Mouse (Mus musculus) monocyte, adult 59 days (primary cell): ENCODE results near the gene Olfr312. TPM values are rescaled to one million over a fixed set of nuclear protein-coding genes. Genes with fewer than 3 reads are reported as not detected.

Source experiments
- total RNA-seq, 2 experiments: library from RNA; stranded (reverse); gene quantifications; one replicate each; pipeline ENCODE4 v1.2.4; 2023

The Olfr312 gene
- not detected for total RNA-seq

GRCm38 (mm10) chr11:58828937-58829336 lies at the start of gene Olfr312:
Olfr312 (plus strand) TSS chr11:58829237.

GRCm38 (mm10) chr11:58782480-58783089 lies 46.5 kb upstream of the Olfr312 start, which contains the start of gene Olfr314:
Olfr314 (plus strand) TSS chr11:58782952.

GRCm38 (mm10) chr11:58801558-58802228 lies 27.3 kb upstream of the Olfr312 start, which contains the start of gene Fam183b:
Fam183b (minus strand) TSS chr11:58801960.

GRCm38 (mm10) chr11:58814700-58815099 lies 14.3 kb upstream of the Olfr312 start, which contains the start of gene Olfr313:
Olfr313 (plus strand) TSS chr11:58815000.

GRCm38 (mm10) chr11:58838951-58839350 lies 9.9 kb downstream of the Olfr312 start, which contains the start of gene Olfr311:
Olfr311 (plus strand) TSS chr11:58839251.

GRCm38 (mm10) chr11:58846919-58847461 lies 18.0 kb downstream of the Olfr312 start, which contains the start of gene Gm12258:
Gm12258 (plus strand) TSS chr11:58847158.

GRCm38 (mm10) chr11:58867039-58867953 lies 38.3 kb downstream of the Olfr312 start, which contains the start of gene 2810021J22Rik:
2810021J22Rik (plus strand) TSS chr11:58867216.

Other genes with a start within 250 kb of the Olfr312 start
- not detected for gene Olfr324, start 234.1 kb upstream of the Olfr312 start, total RNA-seq
- not detected for gene 2210407C18Rik, start 213.2 kb upstream of the Olfr312 start, total RNA-seq
- gene Olfr323, start 198.7 kb upstream of the Olfr312 start, total RNA-seq, result not detected
- gene Trim58, start 188.8 kb upstream of the Olfr312 start, total RNA-seq, result not detected
- not detected for gene Olfr322, start 170.5 kb upstream of the Olfr312 start, total RNA-seq
- gene Olfr320, start 148.1 kb upstream of the Olfr312 start, total RNA-seq, result not detected
- gene Olfr319, start 130.1 kb upstream of the Olfr312 start, total RNA-seq, result not detected
- not detected for gene Olfr318, start 105.2 kb upstream of the Olfr312 start, total RNA-seq
- not detected for gene Olfr317, start 90.0 kb upstream of the Olfr312 start, total RNA-seq
- gene Olfr316, start 76.5 kb upstream of the Olfr312 start, total RNA-seq, result not detected
- gene Olfr315, start 56.0 kb upstream of the Olfr312 start, total RNA-seq, result not detected
- not detected for gene Olfr314, start 46.3 kb upstream of the Olfr312 start, total RNA-seq
- not detected for gene Fam183b, start 27.3 kb upstream of the Olfr312 start, total RNA-seq
- gene Olfr313, start 14.2 kb upstream of the Olfr312 start, total RNA-seq, result not detected
- gene Olfr311, start 10.0 kb downstream of the Olfr312 start, total RNA-seq, result not detected
- 1 to 10 TPM; 2.1 to 3.3 TPM for gene Gm12258, start 17.9 kb downstream of the Olfr312 start, total RNA-seq
- gene 2810021J22Rik, start 38.0 kb downstream of the Olfr312 start, total RNA-seq, result 1 to 10 TPM; 2.8 to 2.9 TPM
- 1 to 10 TPM; 5.3 to 5.6 TPM for gene Zfp39, start 75.0 kb downstream of the Olfr312 start, total RNA-seq
- gene Btnl10, start 88.7 kb downstream of the Olfr312 start, total RNA-seq, result not detected
- gene Rnf187, start 109.7 kb downstream of the Olfr312 start, total RNA-seq, result 10 to 100 TPM; 79.4 to 81.0 TPM
- 1 to 10 TPM; 3.2 TPM for gene Hist3h2ba, start 119.7 kb downstream of the Olfr312 start, total RNA-seq
- gene Hist3h2a, start 125.4 kb downstream of the Olfr312 start, total RNA-seq, result 10 to 100 TPM; 29.4 to 31.8 TPM
- under 1 TPM; 0.13 to 0.21 TPM for gene Trim17, start 125.4 kb downstream of the Olfr312 start, total RNA-seq
- gene Trim11, start 148.9 kb downstream of the Olfr312 start, total RNA-seq, result 10 to 100 TPM; 40.7 to 41.1 TPM